ENCODE assay signal across 22 mouse cellular contexts in genomic region chr7:46555731-46556130, GRCm38 (mm10).
DNase-seq lines count a peak whose midpoint lies in the region; ATAC-seq lines count a peak whose summit lies in the region.
"Had no signal": no experiment of that assay in that cellular context is flagged by ENCODE, and none has a peak within 500 bp of the region (broad histone marks: within the 10 kb centered on the region; RNA-seq: fewer than 3 reads in every experiment).

No protein-coding gene starts in this region.

- no peaks in the 10 kb centered on the region for H3K27me3 ChIP-seq in hindbrain, embryonic 10.5 days (ENCODE audit: insufficient read depth, poor library complexity, severe bottlenecking)
- H3K27me3 ChIP-seq in hindbrain, embryonic 16.5 days (replicated peaks; ENCODE audit: control insufficient read depth, insufficient read depth, low read length) = no peaks in the 10 kb centered on the region
- H3K27me3 ChIP-seq in midbrain, embryonic 10.5 days (ENCODE audit: low read depth, poor library complexity, severe bottlenecking) = no peaks in the 10 kb centered on the region
- no peaks in the 10 kb centered on the region for H3K27me3 ChIP-seq in midbrain, embryonic 14.5 days (ENCODE audit: control insufficient read depth, insufficient read depth, low read length)
- H3K27me3 ChIP-seq: embryonic facial prominence, embryonic 15.5 days; forebrain, embryonic 13.5 days had no signal

- no peaks in the 10 kb centered on the region for H3K36me3 ChIP-seq in hindbrain, embryonic 10.5 days
- H3K36me3 ChIP-seq in hindbrain, embryonic 16.5 days (ENCODE audit: control insufficient read depth, insufficient read depth, low read length) = no peaks in the 10 kb centered on the region
- no peaks in the 10 kb centered on the region for H3K36me3 ChIP-seq in midbrain, embryonic 10.5 days
- H3K36me3 ChIP-seq in midbrain, embryonic 14.5 days (ENCODE audit: control insufficient read depth, insufficient read depth, low read length) = no peaks in the 10 kb centered on the region
- H3K36me3 ChIP-seq: embryonic facial prominence, embryonic 15.5 days; limb, embryonic 10.5 days had no signal

- no peak overlapping the region for H3K4me3 ChIP-seq in hindbrain, embryonic 10.5 days
- H3K4me3 ChIP-seq in hindbrain, embryonic 16.5 days (ENCODE audit: low read length) = no peak overlapping the region
- no peak overlapping the region for H3K4me3 ChIP-seq in midbrain, embryonic 10.5 days
- no peak overlapping the region for H3K4me3 ChIP-seq in midbrain, embryonic 14.5 days (replicated peaks; ENCODE audit: low read depth, low read length)
- H3K4me3 ChIP-seq: embryonic facial prominence, embryonic 15.5 days; forebrain, embryonic 13.5 days; heart, adult 2 months; left cerebral cortex, adult 2 months; limb, embryonic 10.5 days had no signal

- no peak for DNase-seq in hindbrain, embryonic 10.5 days (ENCODE audit: low spot score)
- no peak for DNase-seq in midbrain, embryonic 10.5 days (ENCODE audit: low spot score)
- no peak for DNase-seq in midbrain, embryonic 14.5 days
- peak; percentile 24 for DNase-seq in A20 (ENCODE audit: low read depth, low spot score)
- peak; percentile 41 for DNase-seq in adrenal gland, postnatal 10 days
- no peak for DNase-seq in ovary, postnatal 36 days (ENCODE audit: low spot score)
- no peak for DNase-seq in left cerebral cortex, adult 18-20 months (ENCODE audit: low spot score in 2 of 2)
- DNase-seq: cerebellum, adult 11 months; cerebellum, postnatal 14 days; gastrocnemius, postnatal 10 days; heart, adult 2 months; heart, postnatal 36 days; liver, postnatal 0 days; lung, postnatal 10 days; right cerebral cortex, postnatal 25 days; thymus, adult 18-20 months had no signal

- no peaks in the 10 kb centered on the region for H3K9me3 ChIP-seq in hindbrain, embryonic 10.5 days
- no peaks in the 10 kb centered on the region for H3K9me3 ChIP-seq in hindbrain, embryonic 16.5 days (ENCODE audit: control insufficient read depth, low read length)
- no peaks in the 10 kb centered on the region for H3K9me3 ChIP-seq in midbrain, embryonic 10.5 days (replicated peaks)
- no peaks in the 10 kb centered on the region for H3K9me3 ChIP-seq in midbrain, embryonic 14.5 days (ENCODE audit: control insufficient read depth, low read length)
- H3K9me3 ChIP-seq: embryonic facial prominence, embryonic 15.5 days; forebrain, embryonic 13.5 days; G1E; limb, embryonic 10.5 days had no signal

- H3K9ac ChIP-seq in hindbrain, embryonic 16.5 days (ENCODE audit: low read depth, low read length) = no peak overlapping the region
- H3K9ac ChIP-seq in midbrain, embryonic 14.5 days (replicated peaks; ENCODE audit: low read length) = no peak overlapping the region
- H3K9ac ChIP-seq: embryonic facial prominence, embryonic 15.5 days; liver, postnatal 0 days had no signal

- peaks cover 50% of the 10 kb centered on the region for H3K4me1 ChIP-seq in hindbrain, embryonic 10.5 days (replicated peaks)
- peaks cover 32% of the 10 kb centered on the region for H3K4me1 ChIP-seq in hindbrain, embryonic 16.5 days (ENCODE audit: control insufficient read depth, insufficient read depth, low read depth, low read length)
- H3K4me1 ChIP-seq in midbrain, embryonic 10.5 days = peaks cover 51% of the 10 kb centered on the region
- H3K4me1 ChIP-seq in midbrain, embryonic 14.5 days (ENCODE audit: control insufficient read depth, insufficient read depth, low read length) = peaks cover 16% of the 10 kb centered on the region; the same call in 1 of the 2 replicates

- no peak for ATAC-seq in hindbrain, embryonic 16.5 days
- ATAC-seq in midbrain, embryonic 14.5 days (ENCODE audit: low FRiP score, low TSS enrichment) = no peak
- ATAC-seq: liver, postnatal 0 days had no signal

- H3K27ac ChIP-seq in hindbrain, embryonic 10.5 days = peak overlapping the region; percentile 74
- no peak overlapping the region for H3K27ac ChIP-seq in hindbrain, embryonic 16.5 days (ENCODE audit: low read depth, low read length)
- peak overlapping the region; percentile 25 for H3K27ac ChIP-seq in midbrain, embryonic 10.5 days (replicated peaks)
- H3K27ac ChIP-seq in midbrain, embryonic 14.5 days (replicated peaks; ENCODE audit: low read depth, low read length) = no peak overlapping the region
- H3K27ac ChIP-seq: embryonic facial prominence, embryonic 15.5 days; heart, adult 2 months; left cerebral cortex, adult 2 months; limb, embryonic 10.5 days had no signal

- WGBS in hindbrain, embryonic 10.5 days = 89% methylated on average over 7 of the region's 7 CpGs
- WGBS in hindbrain, embryonic 16.5 days = 95% methylated on average over 7 of the region's 7 CpGs
- 95% methylated on average over 7 of the region's 7 CpGs for WGBS in midbrain, embryonic 10.5 days
- 91% methylated on average over 7 of the region's 7 CpGs for WGBS in midbrain, embryonic 14.5 days

- H3K4me2 ChIP-seq in hindbrain, embryonic 16.5 days (ENCODE audit: low read length) = no peak overlapping the region
- no peak overlapping the region for H3K4me2 ChIP-seq in midbrain, embryonic 14.5 days (ENCODE audit: low read length)
- H3K4me2 ChIP-seq: embryonic facial prominence, embryonic 15.5 days had no signal

Comparison
In these comparisons a context has a peak if more than half of its experiments do, and no peak if none do; other contexts are left out.
1. H3K27ac ChIP-seq: peak in hindbrain, embryonic 10.5 days (single experiment) and midbrain, embryonic 10.5 days (single experiment); none in hindbrain, embryonic 16.5 days (single experiment) and midbrain, embryonic 14.5 days (single experiment).
2. DNase-seq: peak in A20 (single experiment) and adrenal gland, postnatal 10 days (single experiment); none in hindbrain, embryonic 10.5 days (single experiment), midbrain, embryonic 10.5 days (single experiment), midbrain, embryonic 14.5 days (single experiment), ovary, postnatal 36 days (single experiment) and left cerebral cortex, adult 18-20 months (0 of 2).